Mouse (Mus musculus): ENCODE results near the gene AU021092. TPM values are rescaled to one million over a fixed set of nuclear protein-coding genes. Genes with fewer than 3 reads are reported as not detected.

The AU021092 gene
- polyA plus RNA-seq, 1 experiment from 2014 or later, result 2.9 TPM

DNA sequence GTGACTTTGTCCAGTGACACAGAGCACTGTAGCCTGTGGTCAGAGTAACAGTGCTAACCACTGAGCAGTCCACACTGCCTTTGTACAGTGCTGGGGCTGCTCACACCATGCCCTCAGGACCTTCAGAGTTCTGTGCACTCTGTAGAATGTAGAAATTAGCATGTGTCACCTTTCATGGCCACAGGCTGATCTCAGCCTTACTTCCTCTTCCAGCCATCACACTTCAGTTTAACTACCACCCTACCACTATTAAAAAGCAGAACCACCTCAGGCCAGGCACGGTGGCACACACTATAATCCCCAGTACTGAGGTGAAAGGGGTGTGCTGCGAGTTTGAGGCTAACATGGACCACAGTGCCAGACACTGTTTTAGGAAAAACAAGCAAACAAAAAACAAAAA lies 11.7 kb downstream of the AU021092 start:
- H3K9me3 ChIP-seq, result no peaks in the 10 kb centered on the region
- peaks cover 8% of the 10 kb centered on the region; the same call in 1 of the 2 replicates for H3K27me3 ChIP-seq
- H3K9ac ChIP-seq, result no peak overlapping the region
- 80% methylated on average over 2 of the region's 2 CpGs for WGBS
- ATAC-seq (ENCODE audit: insufficient number of reproducible peaks, insufficient read depth, low FRiP score, low TSS enrichment, low read depth), result no peak
- no peak overlapping the region for H3K4me2 ChIP-seq
- no peaks in the 10 kb centered on the region for H3K36me3 ChIP-seq
- H3K4me3 ChIP-seq, result no peak overlapping the region
- no peaks in the 10 kb centered on the region for H3K4me1 ChIP-seq
- no peak overlapping the region for H3K27ac ChIP-seq

DNA sequence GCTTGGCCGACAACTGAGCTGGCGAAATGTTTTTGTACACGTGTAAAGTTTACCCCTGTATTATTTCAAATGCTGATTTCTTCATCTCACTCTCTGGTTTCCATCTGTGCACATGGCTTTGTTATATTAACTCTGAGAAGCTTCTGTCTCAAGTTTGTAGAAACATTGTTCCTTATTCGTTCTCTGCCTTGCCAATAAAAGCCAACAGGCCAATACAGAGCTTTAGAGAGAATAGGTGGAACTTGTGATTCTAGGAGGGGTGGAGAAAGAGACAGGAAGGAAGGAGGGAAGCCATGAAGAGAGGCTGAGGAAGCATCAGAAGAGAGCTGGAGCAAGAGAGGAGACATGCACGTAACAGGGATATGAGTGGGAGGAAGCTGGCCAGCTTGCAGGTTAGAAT lies 16.0 kb downstream of the AU021092 start:
- peaks cover 11% of the 10 kb centered on the region for H3K4me1 ChIP-seq
- no peak overlapping the region for H3K9ac ChIP-seq
- H3K9me3 ChIP-seq, result no peaks in the 10 kb centered on the region
- H3K36me3 ChIP-seq, result no peaks in the 10 kb centered on the region
- H3K4me2 ChIP-seq, result no peak overlapping the region
- WGBS, result 68% methylated on average over 5 of the region's 5 CpGs
- H3K27ac ChIP-seq, result no peak overlapping the region
- H3K27me3 ChIP-seq, result peaks cover 15% of the 10 kb centered on the region
- no peak for ATAC-seq (ENCODE audit: insufficient number of reproducible peaks, insufficient read depth, low FRiP score, low TSS enrichment, low read depth)
- H3K4me3 ChIP-seq, result no peak overlapping the region

DNA sequence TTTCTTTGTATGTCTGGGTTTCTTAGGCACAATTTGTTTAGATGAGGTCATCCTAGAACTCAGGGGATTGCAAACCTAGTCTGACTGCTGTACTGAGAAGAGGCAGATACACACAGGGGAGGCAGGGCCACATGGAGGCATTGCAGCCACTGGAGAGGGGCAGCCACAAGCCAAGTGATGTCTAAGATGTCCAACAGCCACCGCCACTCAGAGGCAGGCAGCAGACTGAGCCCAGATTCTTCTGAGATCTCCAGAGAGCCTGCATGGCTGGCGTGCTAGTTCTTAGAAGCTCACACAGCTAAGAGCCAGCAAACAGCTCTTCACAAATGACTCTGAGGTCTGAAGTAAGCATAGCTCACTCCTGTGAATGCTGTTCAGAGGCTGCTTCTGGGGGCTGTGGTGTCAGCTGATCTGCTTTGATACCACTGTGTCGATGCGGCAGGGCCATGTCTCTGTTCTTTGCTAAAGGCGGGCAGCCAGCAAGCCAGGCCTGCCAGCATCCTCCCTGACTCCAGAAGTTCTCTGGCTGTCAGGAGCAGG lies 16.6 kb downstream of the AU021092 start:
- peaks cover 15% of the 10 kb centered on the region for H3K27me3 ChIP-seq
- WGBS, result 81% methylated on average over 5 of the region's 5 CpGs
- H3K9me3 ChIP-seq, result no peaks in the 10 kb centered on the region
- ATAC-seq (ENCODE audit: insufficient number of reproducible peaks, insufficient read depth, low FRiP score, low TSS enrichment, low read depth), result no peak
- no peak overlapping the region for H3K4me3 ChIP-seq
- peaks cover 11% of the 10 kb centered on the region for H3K4me1 ChIP-seq
- no peaks in the 10 kb centered on the region for H3K36me3 ChIP-seq
- H3K9ac ChIP-seq, result no peak overlapping the region
- H3K27ac ChIP-seq, result no peak overlapping the region
- no peak overlapping the region for H3K4me2 ChIP-seq

DNA sequence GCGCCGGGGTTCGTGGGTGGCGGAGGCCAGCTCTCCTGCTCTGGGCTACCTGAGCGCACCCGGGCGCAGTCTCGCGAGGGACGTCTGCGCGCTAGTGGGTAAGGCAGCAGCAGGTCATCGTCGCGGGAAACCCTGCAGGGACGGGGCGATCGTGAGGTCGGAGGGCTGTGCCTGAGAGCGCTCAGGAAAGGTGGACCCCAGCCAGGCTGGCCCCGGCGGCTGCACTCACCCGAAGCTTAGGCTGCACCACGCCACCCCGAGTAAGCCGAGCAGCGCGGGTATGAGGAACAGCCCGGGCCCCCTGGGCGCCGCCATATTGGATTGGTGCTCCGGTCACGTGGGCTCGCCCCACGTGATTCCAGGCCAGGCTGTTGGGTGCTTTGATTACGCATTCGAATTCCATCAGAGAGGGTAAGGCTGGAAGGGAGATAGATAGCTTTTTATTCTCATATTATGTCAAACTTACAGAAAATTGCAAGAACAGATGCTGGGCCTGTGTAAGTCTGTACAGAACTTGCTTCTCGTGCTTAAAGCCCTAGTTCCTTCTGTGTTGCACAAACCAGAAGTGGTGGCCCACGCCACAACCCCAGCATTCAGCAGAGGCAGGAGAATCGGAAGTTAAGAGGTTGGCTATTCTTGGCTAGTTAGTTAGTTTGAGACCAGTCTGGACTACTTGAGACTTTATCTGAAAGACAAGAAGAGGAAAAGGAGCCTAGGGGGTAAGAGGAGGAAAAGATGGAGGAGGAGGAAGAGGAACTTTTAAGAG lies 18.2 kb downstream of the AU021092 start, which contains the start of gene Nagpa:
Gene Nagpa (minus strand): TSS at position 345 of the 766 bp plus-strand sequence.
- H3K4me1 ChIP-seq, result peaks cover 11% of the 10 kb centered on the region
- WGBS, result 5% methylated on average over 40 of the region's 40 CpGs
- peaks cover 13% of the 10 kb centered on the region; the same call in 1 of the 2 replicates for H3K36me3 ChIP-seq
- H3K27me3 ChIP-seq, result peaks cover 15% of the 10 kb centered on the region
- H3K9ac ChIP-seq, result peak within 1 kb of the TSS; percentile 74
- peak within 1 kb of the TSS; percentile 93 for H3K4me2 ChIP-seq
- no peaks in the 10 kb centered on the region for H3K9me3 ChIP-seq
- no peak within 1 kb of the TSS for H3K27ac ChIP-seq
- ATAC-seq (ENCODE audit: insufficient number of reproducible peaks, insufficient read depth, low FRiP score, low TSS enrichment, low read depth), result 0 out of 2 replicates have a peak, but pooled peaks have one; percentile 74
- peak within 1 kb of the TSS; percentile 90 for H3K4me3 ChIP-seq

DNA sequence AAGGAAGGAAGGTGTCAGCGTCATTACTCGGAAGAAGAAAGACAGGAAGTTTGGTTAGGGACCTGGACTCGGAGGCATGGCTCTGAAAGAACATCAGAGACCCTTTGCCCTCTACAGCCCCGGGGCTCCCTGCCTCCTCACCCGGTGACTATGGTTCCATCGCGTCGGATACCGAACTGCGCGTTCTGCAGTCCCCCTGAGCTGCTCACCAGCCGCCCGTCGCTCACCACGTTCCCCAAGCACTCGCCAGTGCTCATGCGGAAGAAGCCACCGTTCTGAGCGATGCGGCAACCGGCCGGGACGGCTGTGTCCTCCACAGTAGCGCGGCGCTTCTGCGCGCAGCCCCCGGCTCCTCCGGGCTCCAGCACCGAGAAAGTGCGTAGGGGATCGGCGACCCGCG lies 18.9 kb downstream of the AU021092 start:
- peaks cover 15% of the 10 kb centered on the region for H3K27me3 ChIP-seq
- ATAC-seq (ENCODE audit: insufficient number of reproducible peaks, insufficient read depth, low FRiP score, low TSS enrichment, low read depth), result 0 out of 2 replicates have a peak, but pooled peaks have one; percentile 2
- H3K4me2 ChIP-seq, result peak overlapping the region; percentile 93
- 1% methylated on average over 36 of the region's 36 CpGs for WGBS
- H3K9me3 ChIP-seq, result no peaks in the 10 kb centered on the region
- H3K4me3 ChIP-seq, result peak overlapping the region; percentile 90
- H3K27ac ChIP-seq, result no peak overlapping the region
- H3K4me1 ChIP-seq, result peaks cover 11% of the 10 kb centered on the region
- peaks cover 19% of the 10 kb centered on the region; the same call in 1 of the 2 replicates for H3K36me3 ChIP-seq
- H3K9ac ChIP-seq, result peak overlapping the region; percentile 74

DNA sequence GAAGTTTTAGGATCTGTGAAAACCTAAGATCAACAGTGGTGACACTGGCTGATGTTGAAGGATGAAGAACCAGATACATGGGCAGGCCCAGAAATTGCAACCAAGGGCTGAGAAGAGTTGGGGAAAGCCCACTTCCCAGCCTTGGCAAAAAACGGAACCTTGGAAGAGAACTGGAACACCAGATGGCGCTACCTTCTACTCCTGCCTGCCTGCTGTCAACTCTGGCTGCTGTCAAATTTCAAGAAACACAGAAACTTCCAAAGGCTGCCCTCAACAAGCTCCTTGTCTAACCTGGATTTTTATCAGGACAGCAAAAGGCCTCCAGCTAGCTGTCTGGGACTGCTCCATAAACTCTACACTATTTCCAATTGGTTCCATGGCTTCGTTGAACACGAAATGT lies 19.4 kb downstream of the AU021092 start:
- H3K27ac ChIP-seq, result no peak overlapping the region
- H3K4me1 ChIP-seq, result peaks cover 11% of the 10 kb centered on the region
- H3K27me3 ChIP-seq, result peaks cover 15% of the 10 kb centered on the region
- ATAC-seq (ENCODE audit: insufficient number of reproducible peaks, insufficient read depth, low FRiP score, low TSS enrichment, low read depth), result no peak
- H3K9ac ChIP-seq, result no peak overlapping the region
- no peaks in the 10 kb centered on the region for H3K9me3 ChIP-seq
- H3K4me3 ChIP-seq, result peak overlapping the region; percentile 90
- peak overlapping the region; percentile 93 for H3K4me2 ChIP-seq
- H3K36me3 ChIP-seq, result peaks cover 21% of the 10 kb centered on the region; the same call in 1 of the 2 replicates
- 16% methylated on average over 4 of the region's 4 CpGs for WGBS

DNA sequence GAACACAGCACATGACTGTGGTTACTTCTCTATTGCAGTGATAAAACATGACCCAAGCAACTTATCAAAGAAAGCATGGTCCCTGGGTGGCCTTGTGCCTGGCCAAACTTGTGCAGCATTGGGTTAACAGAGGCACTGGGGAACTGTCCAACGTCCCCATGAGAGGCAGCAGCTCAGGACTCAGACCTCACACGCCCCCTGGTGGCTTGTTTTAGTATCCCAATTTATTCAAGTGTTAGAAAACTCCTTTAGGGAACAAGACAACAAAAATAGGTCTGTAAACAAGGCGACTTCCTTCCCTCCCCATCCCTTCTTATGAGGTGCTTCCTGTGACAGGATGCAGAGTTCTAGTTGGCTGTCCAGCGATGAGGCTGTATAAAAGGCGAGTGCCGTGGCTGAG lies 27.0 kb downstream of the AU021092 start:
- WGBS, result 28% methylated on average over 6 of the region's 6 CpGs
- ATAC-seq (ENCODE audit: insufficient number of reproducible peaks, insufficient read depth, low FRiP score, low TSS enrichment, low read depth), result no peak
- no peaks in the 10 kb centered on the region for H3K9me3 ChIP-seq

DNA sequence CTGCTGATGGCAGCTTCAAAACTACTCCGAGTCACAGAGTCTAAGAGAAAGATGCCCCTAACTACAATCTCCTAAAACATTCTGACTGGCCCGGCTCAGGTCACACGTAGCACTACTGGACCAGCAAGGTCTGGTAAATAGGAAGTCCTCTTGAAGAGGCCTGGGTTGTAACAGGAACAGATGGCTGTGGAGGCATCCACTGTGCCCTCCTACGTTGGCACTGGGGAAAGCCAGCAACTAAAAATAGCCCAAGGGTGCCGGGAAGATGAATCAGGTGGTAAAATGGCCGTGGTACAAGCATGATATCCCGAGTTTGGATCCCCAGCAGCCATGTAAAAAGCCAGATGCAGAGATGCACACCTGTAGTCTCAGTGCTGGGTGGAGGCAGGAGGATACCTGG lies 35.9 kb downstream of the AU021092 start:
- no peak overlapping the region for H3K4me3 ChIP-seq
- 73% methylated on average over 7 of the region's 7 CpGs for WGBS
- ATAC-seq (ENCODE audit: insufficient number of reproducible peaks, insufficient read depth, low FRiP score, low TSS enrichment, low read depth), result no peak
- H3K4me1 ChIP-seq, result no peaks in the 10 kb centered on the region
- H3K27ac ChIP-seq, result no peak overlapping the region
- no peaks in the 10 kb centered on the region for H3K27me3 ChIP-seq
- no peak overlapping the region for H3K9ac ChIP-seq
- H3K9me3 ChIP-seq, result no peaks in the 10 kb centered on the region
- no peak overlapping the region for H3K4me2 ChIP-seq
- no peaks in the 10 kb centered on the region for H3K36me3 ChIP-seq

More for the DNA sequence above, 27.0 kb downstream of the AU021092 start:
- no peak overlapping the region for H3K4me3 ChIP-seq
- no peaks in the 10 kb centered on the region for H3K4me1 ChIP-seq
- H3K4me2 ChIP-seq, result no peak overlapping the region
- no peak overlapping the region for H3K9ac ChIP-seq
- H3K36me3 ChIP-seq, result peaks cover 23% of the 10 kb centered on the region; the same call in 1 of the 2 replicates
- H3K27me3 ChIP-seq, result no peaks in the 10 kb centered on the region
- no peak overlapping the region for H3K27ac ChIP-seq

DNA sequence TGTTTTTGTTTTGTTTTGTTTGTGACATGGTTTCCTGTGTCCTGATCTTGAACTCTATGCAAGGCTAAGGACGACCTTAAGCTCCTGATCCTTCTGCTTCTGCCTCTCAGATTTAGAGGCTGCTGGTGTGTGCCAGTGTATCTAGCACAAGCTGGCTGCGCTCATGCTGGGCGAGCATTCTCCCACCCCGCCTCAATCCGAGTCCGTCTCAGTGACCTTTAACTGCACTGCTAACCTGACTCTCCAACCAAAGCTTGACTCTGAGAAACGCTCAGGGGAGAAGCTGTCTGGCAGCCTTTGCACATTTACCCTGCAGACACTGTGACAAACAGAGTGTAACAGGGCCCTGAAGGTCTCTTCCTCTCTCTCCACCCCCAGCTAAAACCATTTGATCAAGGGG lies 36.4 kb downstream of the AU021092 start:
- Histone ChIP-seq H3K4me1 (no peaks in the 10 kb centered on the region), H3K36me3 (no peaks in the 10 kb centered on the region), H3K9ac (no peak overlapping the region), H3K4me3 (no peak overlapping the region), H3K4me2 (no peak overlapping the region), H3K27me3 (no peaks in the 10 kb centered on the region), H3K9me3 (no peaks in the 10 kb centered on the region), H3K27ac (no peak overlapping the region)
- WGBS, result 66% methylated on average over 7 of the region's 7 CpGs
- no peak for ATAC-seq (ENCODE audit: insufficient number of reproducible peaks, insufficient read depth, low FRiP score, low TSS enrichment, low read depth)

DNA sequence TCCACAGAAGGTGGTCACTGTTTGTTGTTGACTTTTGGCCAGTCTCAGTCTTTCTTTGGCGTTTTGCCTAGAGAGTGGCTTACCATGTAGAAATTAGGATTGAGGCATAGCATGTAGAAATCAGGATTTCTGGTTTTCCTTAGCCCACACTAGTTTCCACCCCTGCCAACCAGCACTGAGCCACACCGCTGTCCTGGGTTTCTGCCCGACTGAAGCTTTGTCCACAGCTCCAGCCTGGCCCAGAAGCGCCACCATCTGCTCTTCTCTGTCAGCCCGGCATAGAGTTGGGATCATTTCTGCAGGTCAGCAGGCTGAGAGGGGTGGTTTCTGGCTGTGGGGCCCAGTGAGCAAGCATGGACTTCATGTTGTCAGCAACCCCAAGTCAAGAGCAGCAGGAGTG lies 37.1 kb downstream of the AU021092 start:
- WGBS, result 81% methylated on average over 5 of the region's 5 CpGs
- H3K9me3 ChIP-seq, result no peaks in the 10 kb centered on the region
- H3K27me3 ChIP-seq, result no peaks in the 10 kb centered on the region
- no peaks in the 10 kb centered on the region for H3K36me3 ChIP-seq
- no peak overlapping the region for H3K9ac ChIP-seq
- H3K4me2 ChIP-seq, result no peak overlapping the region
- no peak overlapping the region for H3K4me3 ChIP-seq
- H3K4me1 ChIP-seq, result no peaks in the 10 kb centered on the region
- no peak overlapping the region for H3K27ac ChIP-seq
- ATAC-seq (ENCODE audit: insufficient number of reproducible peaks, insufficient read depth, low FRiP score, low TSS enrichment, low read depth), result no peak

DNA sequence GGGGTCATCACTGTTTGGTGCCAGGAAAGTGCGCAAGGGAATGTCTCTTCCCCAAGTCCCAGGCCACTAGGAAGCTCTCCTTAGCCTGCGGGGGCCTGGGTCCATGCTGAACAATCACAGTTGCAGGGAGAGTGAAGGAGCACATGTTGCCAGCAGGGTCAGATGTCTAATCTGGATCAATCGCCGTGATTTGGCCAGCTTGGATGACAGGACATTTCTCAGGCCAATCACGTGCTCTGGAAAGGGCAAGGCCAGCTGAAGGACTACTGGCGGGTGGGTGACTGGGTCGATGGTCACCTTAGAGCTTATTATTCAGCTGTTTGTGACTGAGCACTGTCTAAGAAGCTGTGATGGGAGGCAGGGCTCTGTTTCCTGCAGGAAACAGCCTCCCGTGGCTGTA lies 38.0 kb downstream of the AU021092 start:
- WGBS, result 54% methylated on average over 8 of the region's 8 CpGs
- H3K9me3 ChIP-seq, result no peaks in the 10 kb centered on the region
- no peak overlapping the region for H3K27ac ChIP-seq
- H3K4me3 ChIP-seq, result no peak overlapping the region
- H3K36me3 ChIP-seq, result no peaks in the 10 kb centered on the region
- no peak overlapping the region for H3K4me2 ChIP-seq
- no peaks in the 10 kb centered on the region for H3K4me1 ChIP-seq
- H3K9ac ChIP-seq, result no peak overlapping the region
- no peak for ATAC-seq (ENCODE audit: insufficient number of reproducible peaks, insufficient read depth, low FRiP score, low TSS enrichment, low read depth)
- no peaks in the 10 kb centered on the region for H3K27me3 ChIP-seq

Measured in embryonic facial prominence, embryonic 13.5 days (tissue).